Mouse (Mus musculus): ENCODE results near the gene Agmat. TPM values are rescaled to one million over a fixed set of nuclear protein-coding genes. Genes with fewer than 3 reads are reported as not detected.

Gene Agmat
- under 1 TPM in 1 of 2 experiments, not detected in 1; 0.66 TPM for polyA plus RNA-seq (2017; shearing (Covaris generic))

DNA sequence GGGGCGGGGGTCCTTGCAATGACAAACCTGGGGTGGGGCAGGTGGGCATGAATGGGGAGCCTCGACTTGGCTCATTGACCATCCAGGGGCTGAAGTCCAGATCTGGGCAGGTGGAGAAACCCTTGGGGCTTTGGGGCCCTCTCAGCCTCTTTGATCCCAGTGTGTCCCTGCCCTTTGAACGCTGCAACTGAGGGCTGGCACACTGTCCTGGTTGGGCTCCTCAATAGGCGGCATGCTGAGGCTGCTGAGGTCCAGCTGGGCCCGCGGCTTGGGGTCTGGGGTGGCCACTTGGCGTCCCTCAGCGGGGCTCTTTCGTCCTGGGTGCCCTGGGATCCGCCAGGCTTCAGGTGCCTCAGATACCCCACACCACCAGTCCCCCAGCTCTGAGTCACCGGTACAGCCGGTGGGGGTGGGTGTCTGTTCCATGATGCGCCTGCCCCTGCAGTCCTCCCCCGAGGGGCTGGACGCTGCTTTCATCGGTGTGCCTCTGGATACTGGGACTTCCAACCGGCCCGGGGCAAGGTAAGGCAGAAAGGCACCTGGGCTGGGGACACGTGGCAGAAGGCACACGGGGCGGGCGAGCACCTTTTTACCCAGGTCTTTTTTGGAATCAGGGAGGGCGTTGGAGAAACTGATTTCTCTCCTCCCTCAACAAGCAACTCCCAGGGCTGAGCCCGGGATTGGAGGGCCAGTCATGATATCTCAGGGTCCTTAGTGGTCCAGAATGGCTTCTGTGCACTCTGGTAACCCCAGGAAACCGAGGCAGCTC, at the start of gene Agmat:
TSS of gene Agmat (plus strand) at position 95 of the 769 bp plus-strand sequence.

DNA sequence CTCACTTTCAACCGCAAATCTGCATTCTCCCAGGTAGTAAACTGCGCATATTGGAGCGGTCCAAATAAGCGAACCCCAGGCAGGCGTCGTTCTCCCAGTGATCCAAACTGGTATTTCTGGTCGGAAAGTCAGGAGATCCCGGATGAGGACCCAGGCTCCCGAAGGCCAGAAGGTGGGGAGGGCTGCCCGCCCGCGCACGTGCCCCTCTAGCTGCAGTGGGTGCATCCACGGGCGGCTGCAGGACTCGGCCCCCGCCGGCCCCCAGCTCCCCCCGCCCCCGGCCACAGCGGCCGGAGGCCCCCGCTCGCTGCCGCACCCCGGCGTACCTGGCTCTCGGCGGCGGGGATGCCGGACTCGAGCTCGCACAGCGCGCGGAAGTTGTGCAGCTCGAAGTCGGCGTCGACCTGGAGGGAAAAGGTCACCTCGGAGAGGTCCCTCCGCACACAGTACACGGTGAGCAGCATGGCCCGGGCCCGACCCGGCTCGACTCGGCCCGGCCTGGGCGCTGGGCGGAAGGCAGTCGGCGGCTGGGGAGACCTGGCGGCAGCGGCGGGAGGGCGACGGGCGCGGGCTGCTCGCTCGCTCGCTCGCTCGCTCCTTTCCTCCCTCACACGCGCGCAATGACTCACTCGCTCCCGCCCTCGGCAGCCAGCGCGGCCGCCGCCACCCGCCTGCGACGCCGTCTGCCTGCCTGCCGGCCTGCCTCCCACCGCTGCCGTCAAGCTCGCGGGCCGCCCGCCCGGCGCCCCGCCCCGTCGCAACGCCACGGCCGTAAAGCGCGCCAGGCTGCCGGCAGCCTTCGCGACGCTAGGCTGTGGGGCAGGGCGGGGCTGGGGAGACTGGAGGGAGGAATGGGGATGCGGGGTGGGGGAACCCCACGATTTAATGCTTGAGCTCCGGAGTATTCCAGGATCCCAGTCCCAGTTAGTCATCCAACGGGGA, 23.5 kb upstream of the Agmat start, which contains the start of gene Ddi2:
TSS of gene Ddi2 (minus strand) at position 689 of the 942 bp plus-strand sequence.

DNA sequence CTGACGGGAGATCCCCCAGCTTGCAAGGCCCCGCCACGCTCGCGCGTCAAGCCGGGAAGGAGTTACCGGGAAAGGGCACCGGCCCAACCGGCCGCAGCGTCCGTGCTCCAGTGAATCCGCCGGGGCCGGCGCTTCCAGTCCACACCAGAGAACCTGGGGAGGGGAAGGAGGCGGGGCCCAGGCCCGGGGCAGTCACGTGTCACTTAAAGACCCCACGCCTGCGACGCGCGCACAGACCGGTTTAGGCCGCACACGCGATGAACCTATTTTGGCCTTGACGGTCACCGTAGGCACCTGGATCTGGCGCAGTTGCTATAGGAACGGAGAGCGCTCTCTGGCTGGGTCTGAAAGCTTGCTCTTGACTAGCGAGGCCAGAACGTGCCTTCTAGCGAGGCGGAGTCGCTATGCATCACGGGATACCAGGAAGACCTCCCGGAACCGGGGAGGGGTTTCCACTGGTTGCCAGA, 44.1 kb downstream of the Agmat start, which contains the start of gene Dnajc16:
TSS of gene Dnajc16 (minus strand) at position 408 of the 467 bp plus-strand sequence.

DNA sequence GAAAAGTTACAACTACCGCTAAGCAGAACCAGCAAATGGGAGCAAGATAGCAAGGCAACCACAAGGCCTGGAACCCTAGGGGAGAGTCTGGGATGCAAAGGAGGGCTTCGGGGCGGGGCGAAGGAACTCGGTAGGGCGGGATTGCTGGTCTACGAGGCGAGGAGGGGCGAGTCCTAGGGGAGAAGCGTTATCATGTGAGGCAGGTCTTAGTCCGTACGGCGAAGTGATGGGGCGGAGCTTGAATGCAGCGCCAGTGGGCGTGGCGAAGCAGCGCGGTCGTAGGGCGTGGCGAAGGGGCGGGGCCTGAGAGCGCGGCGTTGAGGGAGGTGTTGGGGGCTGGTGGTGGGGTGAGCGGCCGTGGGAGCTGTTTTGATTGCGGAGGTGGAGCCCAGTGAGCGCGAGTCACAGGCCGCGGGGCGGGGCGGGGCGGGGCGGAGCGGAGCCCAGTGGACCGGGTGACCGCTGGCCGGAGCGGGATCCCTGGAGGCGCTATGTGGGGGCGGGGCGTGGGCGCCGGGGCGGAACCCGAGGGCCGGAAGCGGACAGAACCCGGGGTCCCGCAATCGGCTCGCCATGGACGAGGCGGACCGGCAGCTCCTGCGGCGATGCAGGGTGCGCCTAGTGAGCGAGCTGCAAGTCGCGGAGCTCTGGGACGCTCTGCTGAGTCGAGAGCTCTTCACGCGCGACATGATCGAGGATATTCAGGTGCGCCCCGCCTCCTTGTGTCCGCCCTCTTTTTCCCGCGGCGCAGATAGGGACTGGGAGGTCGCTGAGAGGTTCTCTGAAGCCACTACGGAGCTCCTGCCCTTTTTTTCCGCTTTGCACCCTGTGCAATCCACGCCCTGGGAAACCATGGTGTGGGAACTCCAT, 47.0 kb downstream of the Agmat start, which contains the start of gene Casp9:
TSS of gene Casp9 (plus strand) at position 331 of the 870 bp plus-strand sequence.

Other genes with a start within 250 kb of the Agmat start
- 10 to 100 TPM; 37.0 to 42.9 TPM for gene Spen, start 208.1 kb upstream of the Agmat start, polyA plus RNA-seq (2017; shearing (Covaris generic))
- 1 to 10 TPM in 1 of 2 experiments, under 1 TPM in 1; 0.18 to 1.5 TPM for gene Fblim1, start 140.6 kb upstream of the Agmat start, polyA plus RNA-seq (2017; shearing (Covaris generic))
- under 1 TPM; 0.13 to 0.26 TPM for gene Tmem82, start 128.0 kb upstream of the Agmat start, polyA plus RNA-seq (2017; shearing (Covaris generic))
- under 1 TPM; 0.31 to 0.42 TPM for gene Slc25a34, start 122.9 kb upstream of the Agmat start, polyA plus RNA-seq (2017; shearing (Covaris generic))
- gene Plekhm2, start 81.8 kb upstream of the Agmat start, polyA plus RNA-seq (2017; shearing (Covaris generic)), result 10 to 100 TPM; 12.2 to 14.7 TPM
- gene Rsc1a1, start 61.1 kb upstream of the Agmat start, polyA plus RNA-seq (2017; shearing (Covaris generic)), result 1 to 10 TPM in 1 of 2 experiments, not detected in 1; 1.1 TPM
- gene Ddi2, start 23.3 kb upstream of the Agmat start, polyA plus RNA-seq (2017; shearing (Covaris generic)), result 10 to 100 TPM; 23.7 to 29.3 TPM
- gene Dnajc16, start 44.3 kb downstream of the Agmat start, polyA plus RNA-seq (2017; shearing (Covaris generic)), result 1 to 10 TPM; 1.9 to 3.3 TPM
- 10 to 100 TPM; 11.5 to 18.3 TPM for gene Casp9, start 46.9 kb downstream of the Agmat start, polyA plus RNA-seq (2017; shearing (Covaris generic))
- gene Cela2a, start 79.5 kb downstream of the Agmat start, polyA plus RNA-seq (2017; shearing (Covaris generic)), result under 1 TPM in 1 of 2 experiments, not detected in 1; 0.53 TPM
- under 1 TPM in 1 of 2 experiments, not detected in 1; 0.49 TPM for gene Ctrc, start 99.7 kb downstream of the Agmat start, polyA plus RNA-seq (2017; shearing (Covaris generic))
- 100 to 1,000 TPM; 124 to 147 TPM for gene Efhd2, start 128.2 kb downstream of the Agmat start, polyA plus RNA-seq (2017; shearing (Covaris generic))